Mouse (Mus musculus) cerebellum, adult 11-12 months (tissue): Measurements from ENCODE around the gene Gm8882.
"Not testable (repeated sequence)": the region's sequence is repeated elsewhere in the genome, so short reads cannot be mapped to it uniquely, and the experiment has no call there.

Source experiments
- DNase-seq: peaks from one replicate; pipeline ENCODE4 v3.0.0; 2022

The Gm8882 gene

DNA sequence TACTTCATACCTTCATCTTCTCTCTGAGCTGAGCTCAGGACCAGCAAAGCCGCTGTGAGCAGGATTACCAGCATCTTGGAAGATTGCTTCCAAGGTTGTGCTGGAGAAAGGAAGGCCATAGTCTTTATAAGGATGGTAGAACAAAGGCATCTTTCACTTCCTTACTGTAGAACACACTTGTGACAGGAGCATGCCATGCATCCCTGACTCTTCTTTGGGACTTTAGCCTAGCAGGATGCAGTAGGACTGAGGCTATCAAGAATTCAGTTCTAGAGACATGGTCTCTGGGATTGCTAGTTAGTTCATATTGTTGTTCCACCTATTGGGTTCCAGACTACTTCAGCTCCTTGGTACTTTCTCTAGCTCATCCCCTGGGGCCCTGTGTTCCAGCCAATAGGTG is at the start of gene Gm8882:
Gm8882 (minus strand) TSS at position 101 of the 400 bp plus-strand sequence.
- not testable (repeated sequence) for DNase-seq

DNA sequence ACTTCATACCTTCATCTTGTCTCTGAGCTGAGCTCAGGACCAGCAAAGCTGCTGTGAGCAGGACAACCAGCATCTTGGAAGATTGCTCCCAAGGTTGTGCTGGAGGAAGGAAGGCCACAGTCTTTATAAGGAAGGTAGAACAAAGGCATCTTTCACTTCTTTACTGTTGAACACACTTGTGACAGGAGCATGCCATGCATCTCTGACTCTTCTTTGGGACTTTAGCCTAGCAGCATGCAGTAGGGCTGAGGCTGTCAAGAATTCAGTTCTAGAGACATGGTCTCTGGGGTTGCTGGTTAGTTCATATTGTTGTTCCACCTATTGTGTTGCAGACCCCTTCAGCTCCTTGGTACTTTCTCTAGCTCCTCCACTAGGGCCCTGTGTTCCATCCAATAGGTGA is 49.3 kb downstream of the Gm8882 start, which contains the start of gene Prpmp5:
Prpmp5 (minus strand) TSS at position 101 of the 400 bp plus-strand sequence.
- DNase-seq: not testable (repeated sequence)
